Mouse (Mus musculus): ENCODE data around the gene Gm28053. TPM values are rescaled to one million over a fixed set of nuclear protein-coding genes. Genes with fewer than 3 reads are reported as not detected.

Gene Gm28053
- polyA plus RNA-seq, 1 experiment from 2014 or later = 2.6 TPM

Other genes with a start within 250 kb of the Gm28053 start
- gene Atp6v0e2, start 181.0 kb upstream of the Gm28053 start, polyA plus RNA-seq (2014; fragmentation: Nextera tagmentation; extraction: Ambion mirVana) = 19.8 and 24.1 TPM in 2 replicates
- gene Lrrc61, start 163.8 kb upstream of the Gm28053 start, polyA plus RNA-seq (2014; fragmentation: Nextera tagmentation; extraction: Ambion mirVana) = 6.6 and 9.6 TPM in 2 replicates
- gene Rarres2, start 145.8 kb upstream of the Gm28053 start, polyA plus RNA-seq (2014; fragmentation: Nextera tagmentation; extraction: Ambion mirVana) = 16.4 and 18.3 TPM in 2 replicates
- 0.77 and 1.3 TPM in 2 replicates for gene Gm45021, start 129.0 kb upstream of the Gm28053 start, polyA plus RNA-seq (2014; fragmentation: Nextera tagmentation; extraction: Ambion mirVana)
- gene Repin1, start 124.7 kb upstream of the Gm28053 start, polyA plus RNA-seq (2014; fragmentation: Nextera tagmentation; extraction: Ambion mirVana) = 22.0 and 26.5 TPM in 2 replicates
- not detected in 2 replicates for gene Gm44965, start 124.7 kb upstream of the Gm28053 start, polyA plus RNA-seq (2014; fragmentation: Nextera tagmentation; extraction: Ambion mirVana)
- 5.8 and 6.0 TPM in 2 replicates for gene Zfp775, start 116.5 kb upstream of the Gm28053 start, polyA plus RNA-seq (2014; fragmentation: Nextera tagmentation; extraction: Ambion mirVana)
- gene AI854703, start 91.8 kb upstream of the Gm28053 start, polyA plus RNA-seq (2014; fragmentation: Nextera tagmentation; extraction: Ambion mirVana) = 0.66 and 0.83 TPM in 2 replicates
- gene Gimap8, start 71.4 kb upstream of the Gm28053 start, polyA plus RNA-seq (2014; fragmentation: Nextera tagmentation; extraction: Ambion mirVana) = 0.26 and 0.68 TPM in 2 replicates
- gene Gimap9, start 42.5 kb upstream of the Gm28053 start, polyA plus RNA-seq (2014; fragmentation: Nextera tagmentation; extraction: Ambion mirVana) = 8.8 and 10.6 TPM in 2 replicates
- gene Gimap4, start 34.1 kb upstream of the Gm28053 start, polyA plus RNA-seq (2014; fragmentation: Nextera tagmentation; extraction: Ambion mirVana) = 8.6 and 10.0 TPM in 2 replicates
- gene Gimap6, start 10.4 kb upstream of the Gm28053 start, polyA plus RNA-seq (2014; fragmentation: Nextera tagmentation; extraction: Ambion mirVana) = 30.5 and 30.6 TPM in 2 replicates
- not detected in 2 replicates for gene Gimap7, start within 50 bp of the Gm28053 start, polyA plus RNA-seq (2014; fragmentation: Nextera tagmentation; extraction: Ambion mirVana)
- 17.6 and 22.5 TPM in 2 replicates for gene Gimap1, start 20.4 kb downstream of the Gm28053 start, polyA plus RNA-seq (2014; fragmentation: Nextera tagmentation; extraction: Ambion mirVana)
- 5.3 and 5.9 TPM in 2 replicates for gene Gimap5, start 27.6 kb downstream of the Gm28053 start, polyA plus RNA-seq (2014; fragmentation: Nextera tagmentation; extraction: Ambion mirVana)
- not detected in 2 replicates for gene Gimap3, start 52.2 kb downstream of the Gm28053 start, polyA plus RNA-seq (2014; fragmentation: Nextera tagmentation; extraction: Ambion mirVana)
- gene Tmem176a, start 122.3 kb downstream of the Gm28053 start, polyA plus RNA-seq (2014; fragmentation: Nextera tagmentation; extraction: Ambion mirVana) = 104 and 108 TPM in 2 replicates
- gene Tmem176b, start 122.9 kb downstream of the Gm28053 start, polyA plus RNA-seq (2014; fragmentation: Nextera tagmentation; extraction: Ambion mirVana) = 219 and 237 TPM in 2 replicates
- gene Aoc1, start 154.3 kb downstream of the Gm28053 start, polyA plus RNA-seq (2014; fragmentation: Nextera tagmentation; extraction: Ambion mirVana) = not detected in 2 replicates
- 0.08 and 0.14 TPM in 2 replicates for gene 1600015I10Rik, start 211.3 kb downstream of the Gm28053 start, polyA plus RNA-seq (2014; fragmentation: Nextera tagmentation; extraction: Ambion mirVana)

Measured in heart, embryonic 11.5 days (tissue).